In the genomic region with DNA sequence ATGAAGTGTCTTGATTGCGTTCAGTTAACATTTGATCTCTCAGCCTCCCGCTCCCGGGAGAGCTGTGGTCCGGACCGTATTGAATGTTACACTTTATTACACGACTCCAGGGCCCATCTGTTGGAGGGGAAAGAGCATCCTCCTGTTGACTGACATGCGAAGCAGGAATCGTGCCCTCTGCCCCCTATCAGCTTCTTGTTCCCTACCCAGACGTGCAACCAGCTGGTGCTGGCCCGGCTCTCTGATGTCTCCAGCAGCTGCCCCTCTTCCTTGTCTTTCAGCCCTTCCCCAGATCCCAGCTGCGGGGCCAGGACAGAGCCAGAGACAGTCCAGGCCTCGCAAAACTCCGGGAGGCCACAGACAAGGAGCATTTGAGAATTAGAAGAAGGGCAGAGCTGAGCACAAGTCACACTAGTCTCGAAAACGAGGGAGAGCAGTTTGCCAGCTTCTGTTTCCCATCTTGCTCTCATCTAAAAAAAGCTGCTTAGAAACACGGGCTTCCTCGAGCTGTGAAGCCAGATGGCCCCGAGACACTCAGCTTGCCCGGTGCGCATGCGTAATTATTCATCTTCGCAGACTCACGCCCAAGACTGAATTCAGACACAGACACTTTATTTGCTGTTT, we compare ENCODE assay signal across 8 mouse cellular contexts. TPM values are rescaled to one million over a fixed set of nuclear protein-coding genes. Genes with fewer than 3 reads are reported as not detected.
DNase-seq lines count a peak whose midpoint lies in the region; TF ChIP-seq lines count a peak whose summit lies in the region.

No protein-coding gene starts in this region.

- H3K27me3 ChIP-seq in thymus, adult 2 months (ENCODE audit: control insufficient read depth, insufficient read depth, low read length): no peaks in the 10 kb centered on the region

- no peak overlapping the region for H3K4me3 ChIP-seq in thymus, adult 2 months (ENCODE audit: control insufficient read depth, insufficient read depth, low read length)

- H3K36me3 ChIP-seq in thymus, adult 2 months (ENCODE audit: control insufficient read depth, insufficient read depth, low read length): no peaks in the 10 kb centered on the region

- DNase-seq in brain, embryonic 14.5 days (ENCODE audit: low read depth): peak; percentile 98
- peak; percentile 87 to 88 for DNase-seq in cerebellum, postnatal 14 days
- DNase-seq in frontal cortex, postnatal 14 days (ENCODE audit: low spot score in 2 of 2): peak; percentile 82 to 91
- DNase-seq in layer of hippocampus, postnatal 25 days (ENCODE audit: extremely low spot score in 1 of 2, low spot score in 1 of 2): peak; percentile 70 to 75
- DNase-seq in lung, postnatal 4 days: peak; percentile 41 to 80
- peak; percentile 74 for DNase-seq in right cerebral cortex, postnatal 4 days
- DNase-seq in thymus, adult 2 months: no peak
- no peak for DNase-seq in adrenal gland, adult 18-20 months (ENCODE audit: low spot score in 2 of 2)

- WGBS in thymus, adult 2 months: 75% methylated on average over 23 of the region's 23 CpGs

- no peak for TF ChIP-seq CTCF in brain, embryonic 14.5 days (IDR thresholded peaks at IDR 0.05; ENCODE audit: borderline replicate concordance, extremely low read depth, insufficient read depth, insufficient read length)
- TF ChIP-seq CTCF in thymus, adult 2 months (IDR thresholded peaks at IDR 0.05; ENCODE audit: borderline replicate concordance, control insufficient read depth, extremely low read depth, insufficient read depth, low read length, poor library complexity): no peak

- TF ChIP-seq POLR2A in brain, embryonic 14.5 days (IDR thresholded peaks at IDR 0.05; ENCODE audit: borderline replicate concordance, extremely low read depth, insufficient read depth, insufficient read length, poor library complexity, severe bottlenecking): no peak
- no peak for TF ChIP-seq POLR2A in thymus, adult 2 months (IDR thresholded peaks at IDR 0.05; ENCODE audit: control insufficient read depth, extremely low read depth, insufficient read depth, low read length, poor library complexity)

- H3K4me1 ChIP-seq in thymus, adult 2 months (replicated peaks; ENCODE audit: control insufficient read depth, insufficient read depth, low read length): no peaks in the 10 kb centered on the region

- H3K27ac ChIP-seq in thymus, adult 2 months (ENCODE audit: control insufficient read depth, insufficient read depth, low read length): no peak overlapping the region

RNA-seq across cellular contexts. Expression of a gene that starts 34.4 kb away (rescaled TPM):
- polyA plus RNA-seq in brain, embryonic 14.5 days (2012; rRNA removed): 14.0 and 14.6 TPM in 2 replicates
- total RNA-seq in layer of hippocampus, postnatal 25 days (2021): 1 to 10 TPM; 5.0 to 7.6 TPM
- 12.2 and 12.3 TPM in 2 replicates for polyA plus RNA-seq in thymus, adult 2 months (2012; rRNA removed)
- total RNA-seq in adrenal gland, adult 18-20 months (2021): 10 to 100 TPM; 15.2 to 17.8 TPM

RNA-seq across cellular contexts. Expression of a gene that starts 37.6 kb away (rescaled TPM):
- 1,070 and 2,202 TPM in 2 replicates for polyA plus RNA-seq in brain, embryonic 14.5 days (2012; rRNA removed)
- 100 to 1,000 TPM; 338 to 387 TPM for total RNA-seq in layer of hippocampus, postnatal 25 days (2021)
- 134 and 274 TPM in 2 replicates for polyA plus RNA-seq in thymus, adult 2 months (2012; rRNA removed)
- total RNA-seq in adrenal gland, adult 18-20 months (2021): 10 to 100 TPM; 24.8 to 25.6 TPM

RNA-seq across cellular contexts. Expression of a gene that starts 46.8 kb away (rescaled TPM):
- polyA plus RNA-seq in brain, embryonic 14.5 days (2012; rRNA removed): 0.32 and 0.40 TPM in 2 replicates
- 10 to 100 TPM; 46.8 TPM for total RNA-seq in layer of hippocampus, postnatal 25 days (2021)
- 8.9 and 10.3 TPM in 2 replicates for polyA plus RNA-seq in thymus, adult 2 months (2012; rRNA removed)
- total RNA-seq in adrenal gland, adult 18-20 months (2021): 1 to 10 TPM; 3.3 to 4.2 TPM

Comparison
In these comparisons a context has a peak if more than half of its experiments do, and no peak if none do; other contexts are left out.
1. DNase-seq: peak in brain, embryonic 14.5 days (single experiment), cerebellum, postnatal 14 days (2 of 2), frontal cortex, postnatal 14 days (2 of 2), layer of hippocampus, postnatal 25 days (2 of 2), lung, postnatal 4 days (2 of 2) and right cerebral cortex, postnatal 4 days (single experiment); none in thymus, adult 2 months (single experiment) and adrenal gland, adult 18-20 months (0 of 2).
2. RNA of a gene that starts 37.6 kb away (total RNA-seq): 338 to 387 TPM in layer of hippocampus, postnatal 25 days; 24.8 to 25.6 TPM in adrenal gland, adult 18-20 months; every median in the first group is over 10 times any median in the second.
3. RNA of a gene that starts 46.8 kb away (total RNA-seq): 46.8 TPM in layer of hippocampus, postnatal 25 days; 3.3 to 4.2 TPM in adrenal gland, adult 18-20 months; every median in the first group is over 4 times any median in the second.